Mouse (Mus musculus) ES-Bruce4 (cell line): ENCODE results near the gene Gm9821. TPM values are rescaled to one million over a fixed set of nuclear protein-coding genes. Genes with fewer than 3 reads are reported as not detected.

Experiments used
- H3K27ac ChIP-seq: 2 replicates; pipeline ENCODE4 v1.5.1; 2012; ENCODE audit warnings: low read length, inconsistent platforms; ENCODE audit not compliant: insufficient read depth
- H3K27me3 ChIP-seq: 2 replicates; pipeline ENCODE4 v1.6.1; 2012; ENCODE audit warnings: mild to moderate bottlenecking, low read length, inconsistent platforms; ENCODE audit not compliant: control insufficient read depth, poor library complexity, insufficient read depth, severe bottlenecking
- H3K36me3 ChIP-seq: 2 replicates; pipeline ENCODE4 v1.6.1; 2012; ENCODE audit warnings: inconsistent platforms, mild to moderate bottlenecking, low read length, moderate library complexity; ENCODE audit not compliant: control insufficient read depth, poor library complexity, insufficient read depth, severe bottlenecking
- H3K4me1 ChIP-seq: one replicate; pipeline ENCODE4 v1.8.1; 2011; ENCODE audit warnings: low read length; ENCODE audit not compliant: control insufficient read depth, insufficient read depth
- H3K4me3 ChIP-seq: 2 replicates; pipeline ENCODE4 v1.5.1; 2011; ENCODE audit warnings: low read depth, mild to moderate bottlenecking, low read length
- H3K9ac ChIP-seq: 2 replicates; pipeline ENCODE4 v1.6.1; 2012; ENCODE audit warnings: low read depth, mild to moderate bottlenecking, inconsistent platforms; ENCODE audit not compliant: poor library complexity, severe bottlenecking
- H3K9me3 ChIP-seq: replicated peaks from 2 replicates; pipeline ENCODE4 v1.6.1; 2012; ENCODE audit warnings: mild to moderate bottlenecking, low read length, inconsistent platforms; ENCODE audit not compliant: control insufficient read depth, poor library complexity, insufficient read depth, severe bottlenecking
- CTCF ChIP-seq: IDR thresholded peaks from one replicate; pipeline ENCODE4 v1.8.1; 2011; ENCODE audit warnings: low read depth, low read length
- EP300 ChIP-seq: IDR thresholded peaks from 2 replicates; pipeline ENCODE4 v1.6.1; 2011; ENCODE audit warnings: low read depth, low read length; ENCODE audit not compliant: insufficient read depth
- POLR2A ChIP-seq: IDR thresholded peaks from one replicate; pipeline ENCODE4 v1.8.1; 2011; ENCODE audit warnings: low read length; ENCODE audit not compliant: insufficient read depth
- polyA plus RNA-seq: library from polyadenylated mRNA; stranded (reverse); fragments of >200 nt; gene quantifications from 2 replicates; pipeline ENCODE4 v1.2.4, GENCODE M21; 2011; ENCODE audit warnings: low read depth; ENCODE audit not compliant: missing spikeins, insufficient read depth, insufficient read length

Gene Gm9821
- polyA plus RNA-seq, 1 experiment = not detected

GRCm38 (mm10) chr2:91923415-91924337, 21.8 kb upstream of the Gm9821 start:
- H3K9me3 ChIP-seq = no peaks in the 10 kb centered on the region
- H3K9ac ChIP-seq = peak overlapping the region; percentile 53; the same call in 1 of the 2 replicates
- no peak overlapping the region for H3K27ac ChIP-seq
- TF ChIP-seq EP300 = 0 out of 2 replicates have a peak, but pooled peaks have one; percentile 24
- no peak for TF ChIP-seq POLR2A
- TF ChIP-seq CTCF = peak; percentile 82
- H3K4me3 ChIP-seq = peak overlapping the region; percentile 67
- H3K27me3 ChIP-seq = peaks cover 9% of the 10 kb centered on the region; the same call in 1 of the 2 replicates
- H3K4me1 ChIP-seq = peaks cover 2% of the 10 kb centered on the region
- H3K36me3 ChIP-seq = no peaks in the 10 kb centered on the region

- H3K27ac ChIP-seq = no peak overlapping the region
- TF ChIP-seq POLR2A (no peak), EP300 (no peak), CTCF (no peak)
- H3K4me1 ChIP-seq = peaks cover 6% of the 10 kb centered on the region
- no peaks in the 10 kb centered on the region for H3K9me3 ChIP-seq
- H3K9ac ChIP-seq = no peak overlapping the region
- no peaks in the 10 kb centered on the region for H3K36me3 ChIP-seq
- peaks cover 9% of the 10 kb centered on the region; the same call in 1 of the 2 replicates for H3K27me3 ChIP-seq
- no peak overlapping the region for H3K4me3 ChIP-seq
Observed at GRCm38 (mm10) chr2:91924726-91925125, 20.8 kb upstream of the Gm9821 start.

- no peaks in the 10 kb centered on the region for H3K9me3 ChIP-seq
- no peak overlapping the region for H3K4me3 ChIP-seq
- peaks cover 9% of the 10 kb centered on the region; the same call in 1 of the 2 replicates for H3K27me3 ChIP-seq
- H3K27ac ChIP-seq = no peak overlapping the region
- H3K9ac ChIP-seq = no peak overlapping the region
- no peak for TF ChIP-seq EP300
- H3K36me3 ChIP-seq = no peaks in the 10 kb centered on the region
- peaks cover 6% of the 10 kb centered on the region for H3K4me1 ChIP-seq
Observed at GRCm38 (mm10) chr2:91925442-91925841, 20.1 kb upstream of the Gm9821 start.

- Histone ChIP-seq H3K36me3 (no peaks in the 10 kb centered on the region), H3K4me3 (peak within 1 kb of the TSS; percentile 61), H3K9ac (no peak within 1 kb of the TSS), H3K27me3 (peaks cover 9% of the 10 kb centered on the region; the same call in 1 of the 2 replicates), H3K9me3 (no peaks in the 10 kb centered on the region), H3K27ac (no peak within 1 kb of the TSS), H3K4me1 (peaks cover 6% of the 10 kb centered on the region)
- TF ChIP-seq EP300 (no peak), POLR2A (no peak), CTCF (no peak)
Observed at GRCm38 (mm10) chr2:91926949-91927348, 18.6 kb upstream of the Gm9821 start, which contains the start of gene Chrm4. Gene Chrm4, plus strand, starts transcription at chr2:91927249.

GRCm38 (mm10) chr2:91927826-91928533, 17.5 kb upstream of the Gm9821 start:
- no peak overlapping the region for H3K9ac ChIP-seq
- TF ChIP-seq CTCF (peak; percentile 71), EP300 (no peak)
- H3K4me3 ChIP-seq = peak overlapping the region; percentile 61
- H3K27ac ChIP-seq = no peak overlapping the region
- H3K36me3 ChIP-seq = no peaks in the 10 kb centered on the region
- H3K4me1 ChIP-seq = peaks cover 6% of the 10 kb centered on the region
- H3K27me3 ChIP-seq = 0 out of 2 replicates have a peak, but pooled peaks cover under 1% of the 10 kb centered on the region
- H3K9me3 ChIP-seq = no peaks in the 10 kb centered on the region
